In the genomic region with DNA sequence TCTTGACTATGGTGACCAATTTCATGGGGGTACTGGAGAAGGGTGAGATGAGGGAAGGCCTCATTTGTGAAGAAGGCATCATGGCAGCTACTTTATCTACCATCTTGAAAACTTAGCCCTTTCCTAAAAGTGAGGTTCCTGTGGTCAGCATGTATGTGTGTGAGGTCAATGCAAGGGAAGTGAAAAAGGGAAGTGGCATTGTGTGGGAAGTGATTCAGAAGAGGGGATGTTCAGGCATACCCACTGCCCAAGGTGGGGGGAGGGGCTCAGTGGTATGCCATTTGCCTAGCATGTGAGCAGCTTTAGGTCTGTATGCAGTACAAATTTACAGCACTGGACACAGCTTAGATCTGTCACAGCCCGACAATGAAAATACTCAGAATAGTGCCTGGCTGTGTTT, we compare ENCODE assay signal across 19 mouse cellular contexts. TPM values are rescaled to one million over a fixed set of nuclear protein-coding genes. Genes with fewer than 3 reads are reported as not detected.
DNase-seq lines count a peak whose midpoint lies in the region; ATAC-seq and TF ChIP-seq lines count a peak whose summit lies in the region.
"Had no signal": no experiment of that assay in that cellular context is flagged by ENCODE, and none has a peak within 500 bp of the region (broad histone marks: within the 10 kb centered on the region; RNA-seq: fewer than 3 reads in every experiment).

No protein-coding gene starts in this region.

- no peak overlapping the region for H3K9ac ChIP-seq in MEL (ENCODE audit: control insufficient read depth, low read depth, low read length, poor library complexity, severe bottlenecking)
- H3K9ac ChIP-seq in liver, embryonic 16.5 days (ENCODE audit: low read depth, low read length) = no peak overlapping the region
- no peak overlapping the region for H3K9ac ChIP-seq in stomach, postnatal 0 days (ENCODE audit: low read length)
- H3K9ac ChIP-seq: embryonic facial prominence, embryonic 15.5 days; limb, embryonic 15.5 days; midbrain, embryonic 12.5 days; neural tube, embryonic 12.5 days had no signal

- no peak overlapping the region for H3K4me3 ChIP-seq in MEL (ENCODE audit: control insufficient read depth in 1 of 2, insufficient read depth in 1 of 2, low read depth in 2 of 2, low read length in 2 of 2)
- H3K4me3 ChIP-seq in liver, embryonic 16.5 days (ENCODE audit: low read depth, low read length) = no peak overlapping the region
- H3K4me3 ChIP-seq in stomach, postnatal 0 days (ENCODE audit: low read depth, low read length) = no peak overlapping the region
- H3K4me3 ChIP-seq: embryonic facial prominence, embryonic 15.5 days; heart, adult 2 months; limb, embryonic 15.5 days; midbrain, embryonic 12.5 days; neural tube, embryonic 12.5 days had no signal

- WGBS in liver, embryonic 16.5 days (ENCODE audit: insufficient replicate concordance) = 28% methylated on average over 1 of the region's 1 CpGs
- WGBS in stomach, postnatal 0 days = 78% methylated on average over 1 of the region's 1 CpGs

- no peak for TF ChIP-seq RAD21 in MEL (IDR thresholded peaks at IDR 0.05; ENCODE audit: low read depth, low read length)

- 0 out of 2 replicates have a peak, but pooled peaks have one; percentile 21 for ATAC-seq in liver, embryonic 16.5 days (ENCODE audit: low read depth)
- peak; percentile 89 for ATAC-seq in neutrophil, adult 5-6 weeks (ENCODE audit: extremely low read depth, insufficient number of reproducible peaks, low FRiP score, poor library complexity, severe bottlenecking)
- ATAC-seq in stomach, postnatal 0 days (ENCODE audit: low FRiP score, low TSS enrichment) = no peak
- ATAC-seq in erythroid progenitor cell, adult 5-6 weeks (replicated peaks; ENCODE audit: low FRiP score, poor library complexity, severe bottlenecking) = no peak
- ATAC-seq: forebrain, embryonic 16.5 days; hindbrain, embryonic 16.5 days had no signal

- H3K9me3 ChIP-seq in MEL (replicated peaks; ENCODE audit: insufficient read depth, low read length) = no peaks in the 10 kb centered on the region
- H3K9me3 ChIP-seq in liver, embryonic 16.5 days (replicated peaks; ENCODE audit: control insufficient read depth, low read length) = no peaks in the 10 kb centered on the region
- no peaks in the 10 kb centered on the region for H3K9me3 ChIP-seq in stomach, postnatal 0 days (ENCODE audit: control insufficient read depth, low read length)
- H3K9me3 ChIP-seq: embryonic facial prominence, embryonic 15.5 days; limb, embryonic 15.5 days; midbrain, embryonic 12.5 days; neural tube, embryonic 12.5 days had no signal

- TF ChIP-seq POLR2A in MEL (IDR thresholded peaks at IDR 0.05; ENCODE audit: control insufficient read depth in 1 of 2, insufficient read depth in 1 of 2, low read depth in 1 of 2, low read length in 2 of 2, poor library complexity in 1 of 2) = no peak

- H3K4me2 ChIP-seq in liver, embryonic 16.5 days (ENCODE audit: low read depth, low read length) = no peak overlapping the region
- H3K4me2 ChIP-seq in stomach, postnatal 0 days (replicated peaks; ENCODE audit: low read depth) = no peak overlapping the region
- H3K4me2 ChIP-seq: embryonic facial prominence, embryonic 15.5 days; limb, embryonic 15.5 days; midbrain, embryonic 12.5 days; neural tube, embryonic 12.5 days had no signal

- H3K79me2 ChIP-seq in MEL (ENCODE audit: control insufficient read depth, insufficient read depth, low read length, poor library complexity) = no peaks in the 10 kb centered on the region

- TF ChIP-seq EP300 in MEL (IDR thresholded peaks at IDR 0.05; ENCODE audit: low read depth in 1 of 2, low read length in 2 of 2) = peak; percentile 53 to 56; a peak in 3 of 4 replicates
- no peak for TF ChIP-seq EP300 in stomach, postnatal 0 days (optimal IDR thresholded peaks at IDR 0.05)

- H3K27me3 ChIP-seq in MEL (ENCODE audit: control insufficient read depth in 1 of 2, insufficient read depth in 2 of 2, low read length in 2 of 2) = no peaks in the 10 kb centered on the region
- no peaks in the 10 kb centered on the region for H3K27me3 ChIP-seq in liver, embryonic 16.5 days (ENCODE audit: control insufficient read depth, insufficient read depth, low read depth, low read length)
- no peaks in the 10 kb centered on the region for H3K27me3 ChIP-seq in stomach, postnatal 0 days (ENCODE audit: control insufficient read depth, insufficient read depth, low read length)
- H3K27me3 ChIP-seq: embryonic facial prominence, embryonic 15.5 days; limb, embryonic 15.5 days; midbrain, embryonic 12.5 days; neural tube, embryonic 12.5 days had no signal

- H3K4me1 ChIP-seq in MEL (ENCODE audit: control insufficient read depth in 1 of 2, insufficient read depth in 2 of 2, low read length in 2 of 2) = peaks cover 2 to 12% of the 10 kb centered on the region in 2 experiments; a peak in 3 of 4 replicates
- no peaks in the 10 kb centered on the region for H3K4me1 ChIP-seq in liver, embryonic 16.5 days (ENCODE audit: control insufficient read depth, low read depth, low read length)
- H3K4me1 ChIP-seq in stomach, postnatal 0 days (replicated peaks; ENCODE audit: control insufficient read depth, insufficient read depth) = no peaks in the 10 kb centered on the region
- H3K4me1 ChIP-seq: embryonic facial prominence, embryonic 15.5 days; limb, embryonic 15.5 days; midbrain, embryonic 12.5 days; neural tube, embryonic 12.5 days had no signal

- TF ChIP-seq CTCF in MEL (IDR thresholded peaks at IDR 0.05 in 2 of 3, conservative IDR thresholded peaks at IDR 0.05 in 1 of 3; ENCODE audit: control insufficient read depth in 1 of 3, insufficient read depth in 1 of 3, low read depth in 2 of 3, low read length in 3 of 3, poor library complexity in 1 of 3, severe bottlenecking in 1 of 3) = no peak
- TF ChIP-seq CTCF in stomach, postnatal 0 days (IDR thresholded peaks at IDR 0.05; ENCODE audit: low read depth) = no peak

- H3K27ac ChIP-seq in MEL (ENCODE audit: control insufficient read depth, low read depth, low read length) = no peak overlapping the region
- H3K27ac ChIP-seq in liver, embryonic 16.5 days (ENCODE audit: low read length) = no peak overlapping the region
- no peak overlapping the region for H3K27ac ChIP-seq in stomach, postnatal 0 days (replicated peaks)
- H3K27ac ChIP-seq: embryonic facial prominence, embryonic 15.5 days; heart, adult 2 months; kidney, postnatal 0 days; limb, embryonic 15.5 days; midbrain, embryonic 12.5 days; neural tube, embryonic 12.5 days had no signal

- peaks cover 0 to 14% of the 10 kb centered on the region in 2 experiments; a peak in 3 of 4 replicates for H3K36me3 ChIP-seq in MEL (ENCODE audit: control insufficient read depth in 1 of 2, insufficient read depth in 2 of 2, low read length in 2 of 2)
- H3K36me3 ChIP-seq in liver, embryonic 16.5 days (ENCODE audit: control insufficient read depth, insufficient read depth) = no peaks in the 10 kb centered on the region
- H3K36me3 ChIP-seq in stomach, postnatal 0 days (ENCODE audit: control insufficient read depth, insufficient read depth, low read length) = no peaks in the 10 kb centered on the region

- DNase-seq in layer of hippocampus, adult 11-12 months (ENCODE audit: low spot score) = peak; percentile 20
- DNase-seq in layer of hippocampus, adult 8-10 months (ENCODE audit: low spot score in 2 of 2) = no peak
- peak; percentile 61 for DNase-seq in MEL (ENCODE audit: low read depth, low spot score)
- no peak for DNase-seq in stomach, postnatal 0 days (ENCODE audit: low spot score)
- DNase-seq in cerebellum, postnatal 36 days = no peak
- DNase-seq: cerebellum, postnatal 25 days; right cerebral cortex, postnatal 25 days; thymus, adult 2 months had no signal

RNA-seq across cellular contexts. Expression of a gene that starts 0.6 kb away (rescaled TPM):
- total RNA-seq in layer of hippocampus, adult 8-10 months (2022) = 10 to 100 TPM; 12.9 to 22.7 (median 15.9) TPM
- 2.0 and 2.6 TPM in 2 replicates for total RNA-seq in MEL (2012; rRNA removed)
- 10 to 100 TPM in 1 of 2 experiments, not detected in 1; 11.4 TPM for polyA plus RNA-seq in MEL (2012; ENCODE audit: insufficient read depth in 1 of 2, insufficient read length in 2 of 2, low read depth in 1 of 2, low replicate concordance in 2 of 2, missing spikeins in 1 of 2)
- 43.6 and 48.8 TPM in 2 replicates for polyA plus RNA-seq in liver, embryonic 16.5 days (2015; fragmentation: Nextera tagmentation; extraction: Ambion mirVana)
- 64.4 and 66.2 TPM in 2 replicates for total RNA-seq in neutrophil, adult 5-6 weeks (2017)
- 4.3 and 6.0 TPM in 2 replicates for polyA plus RNA-seq in stomach, postnatal 0 days (2015; fragmentation: Nextera tagmentation; extraction: Ambion mirVana)
- total RNA-seq in erythroid progenitor cell, adult 5-6 weeks (2015; ENCODE audit: low replicate concordance) = 31.4 and 34.8 TPM in 2 replicates
- total RNA-seq in erythroid progenitor cell, adult 5-6 weeks (2017; ENCODE audit: low replicate concordance) = 13.2 and 19.8 TPM in 2 replicates

RNA-seq across cellular contexts. Expression of a gene that starts 11.2 kb away (rescaled TPM):
- total RNA-seq in layer of hippocampus, adult 8-10 months (2022) = 100 to 1,000 TPM; 376 to 409 (median 395) TPM
- 0.08 TPM in 1 of 2 replicates, not detected in the other for total RNA-seq in MEL (2012; rRNA removed)
- under 1 TPM in 1 of 2 experiments, not detected in 1; 0.22 TPM for polyA plus RNA-seq in MEL (2012; ENCODE audit: insufficient read depth in 1 of 2, insufficient read length in 2 of 2, low read depth in 1 of 2, low replicate concordance in 2 of 2, missing spikeins in 1 of 2)
- polyA plus RNA-seq in liver, embryonic 16.5 days (2015; fragmentation: Nextera tagmentation; extraction: Ambion mirVana) = 0.08 TPM in 1 of 2 replicates, not detected in the other
- total RNA-seq in neutrophil, adult 5-6 weeks (2017) = 0.61 and 0.93 TPM in 2 replicates
- 1.1 and 1.7 TPM in 2 replicates for polyA plus RNA-seq in stomach, postnatal 0 days (2015; fragmentation: Nextera tagmentation; extraction: Ambion mirVana)
- 1.3 and 1.8 TPM in 2 replicates for total RNA-seq in erythroid progenitor cell, adult 5-6 weeks (2015; ENCODE audit: low replicate concordance)
- not detected in 2 replicates for total RNA-seq in erythroid progenitor cell, adult 5-6 weeks (2017; ENCODE audit: low replicate concordance)

RNA-seq across cellular contexts. Expression of a gene that starts 18.4 kb away (rescaled TPM):
- 10 to 100 TPM; 55.2 to 76.3 (median 66.7) TPM for total RNA-seq in layer of hippocampus, adult 8-10 months (2022)
- total RNA-seq in MEL (2012; rRNA removed) = 5.4 and 6.1 TPM in 2 replicates
- 10 to 100 TPM in 1 of 2 experiments, not detected in 1; 12.5 TPM for polyA plus RNA-seq in MEL (2012; ENCODE audit: insufficient read depth in 1 of 2, insufficient read length in 2 of 2, low read depth in 1 of 2, low replicate concordance in 2 of 2, missing spikeins in 1 of 2)
- polyA plus RNA-seq in liver, embryonic 16.5 days (2015; fragmentation: Nextera tagmentation; extraction: Ambion mirVana) = 2.2 and 2.3 TPM in 2 replicates
- 6.1 and 8.1 TPM in 2 replicates for total RNA-seq in neutrophil, adult 5-6 weeks (2017)
- 3.6 and 4.9 TPM in 2 replicates for polyA plus RNA-seq in stomach, postnatal 0 days (2015; fragmentation: Nextera tagmentation; extraction: Ambion mirVana)
- total RNA-seq in erythroid progenitor cell, adult 5-6 weeks (2015; ENCODE audit: low replicate concordance) = 1.4 and 2.5 TPM in 2 replicates
- 0.53 and 2.1 TPM in 2 replicates for total RNA-seq in erythroid progenitor cell, adult 5-6 weeks (2017; ENCODE audit: low replicate concordance)

RNA-seq across cellular contexts. Expression of a gene that starts 29.9 kb away (rescaled TPM):
- total RNA-seq in layer of hippocampus, adult 8-10 months (2022) = 10 to 100 TPM; 12.5 to 16.5 (median 13.1) TPM
- total RNA-seq in MEL (2012; rRNA removed) = 62.3 and 78.8 TPM in 2 replicates
- polyA plus RNA-seq in MEL (2012; ENCODE audit: insufficient read depth in 1 of 2, insufficient read length in 2 of 2, low read depth in 1 of 2, low replicate concordance in 2 of 2, missing spikeins in 1 of 2) = 10 to 100 TPM in 1 of 2 experiments, not detected in 1; 88.8 TPM
- polyA plus RNA-seq in liver, embryonic 16.5 days (2015; fragmentation: Nextera tagmentation; extraction: Ambion mirVana) = 34.7 and 38.5 TPM in 2 replicates
- 22.8 and 24.4 TPM in 2 replicates for total RNA-seq in neutrophil, adult 5-6 weeks (2017)
- polyA plus RNA-seq in stomach, postnatal 0 days (2015; fragmentation: Nextera tagmentation; extraction: Ambion mirVana) = 57.0 and 62.9 TPM in 2 replicates
- 10.1 and 26.7 TPM in 2 replicates for total RNA-seq in erythroid progenitor cell, adult 5-6 weeks (2015; ENCODE audit: low replicate concordance)
- 5.7 and 17.1 TPM in 2 replicates for total RNA-seq in erythroid progenitor cell, adult 5-6 weeks (2017; ENCODE audit: low replicate concordance)

Comparison
In these comparisons a context has a peak if more than half of its experiments do, and no peak if none do; other contexts are left out.
1. DNase-seq: peak in layer of hippocampus, adult 11-12 months (single experiment) and MEL (single experiment); none in layer of hippocampus, adult 8-10 months (0 of 2), stomach, postnatal 0 days (single experiment) and cerebellum, postnatal 36 days (0 of 2).
2. ATAC-seq: peak in liver, embryonic 16.5 days (single experiment) and neutrophil, adult 5-6 weeks (single experiment); none in stomach, postnatal 0 days (single experiment) and erythroid progenitor cell, adult 5-6 weeks (single experiment).
3. RNA of a gene that starts 11.2 kb away (total RNA-seq): 376 to 409 TPM in layer of hippocampus, adult 8-10 months; 1.3 to 1.8 TPM in erythroid progenitor cell, adult 5-6 weeks, 0.61 to 0.93 TPM in neutrophil, adult 5-6 weeks and 0.08 TPM in MEL; every median in the first group is over 100 times any median in the second.